Mouse (Mus musculus) stomach, postnatal 0 days (tissue): ENCODE measurements around the gene Tgfbr1.

ENCODE experiments used
- CTCF ChIP-seq: IDR thresholded peaks from 2 replicates; pipeline ENCODE4 v1.5.1; 2016; ENCODE audit warnings: antibody characterized with exemption, low read depth, mild to moderate bottlenecking, moderate library complexity
- EP300 ChIP-seq: optimal IDR thresholded peaks from 2 replicates; pipeline ENCODE3; 2016; ENCODE audit warnings: antibody characterized with exemption

DNA sequence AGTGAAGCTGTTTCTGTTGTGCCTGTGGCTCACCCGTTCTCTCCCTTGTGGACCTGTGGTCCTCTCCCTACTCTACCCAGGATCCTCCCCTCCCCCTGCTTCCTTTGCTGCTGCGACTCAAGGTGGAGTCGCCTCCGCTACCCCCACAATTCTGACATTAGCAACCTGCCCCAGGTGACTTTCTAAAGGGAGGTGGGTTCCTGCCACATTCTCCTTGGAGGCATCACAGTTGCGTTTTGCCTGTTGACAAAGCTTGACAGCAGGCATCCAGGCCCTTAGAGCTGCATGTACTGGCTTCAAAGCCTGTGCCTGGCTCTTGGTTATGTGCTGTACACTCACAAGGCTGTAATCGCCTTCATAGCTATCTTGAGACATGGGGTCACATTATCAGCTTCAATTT is 85.9 kb downstream of the Tgfbr1 start:
- TF ChIP-seq CTCF (no peak), EP300 (no peak)
